Mouse (Mus musculus): ENCODE data around the gene Ctnnb1. TPM values are rescaled to one million over a fixed set of nuclear protein-coding genes. Genes with fewer than 3 reads are reported as not detected.

Ctnnb1 gene
- total RNA-seq, 2 experiments from 2014 or later: 718 to 723 TPM

GRCm38 (mm10) chr9:120960611-120961010 lies 31.6 kb downstream of the Ctnnb1 start:
- no peak for DNase-seq (ENCODE audit: low spot score in 2 of 2)

- no peak for DNase-seq (ENCODE audit: low spot score in 2 of 2)
Measured at GRCm38 (mm10) chr9:120961466-120961865, 32.5 kb downstream of the Ctnnb1 start.

GRCm38 (mm10) chr9:120961969-120962700 lies 33.1 kb downstream of the Ctnnb1 start:
- DNase-seq (ENCODE audit: low spot score in 2 of 2): no peak

- DNase-seq (ENCODE audit: low spot score in 2 of 2): no peak
Measured at GRCm38 (mm10) chr9:120963104-120963503, 34.1 kb downstream of the Ctnnb1 start.

GRCm38 (mm10) chr9:120963720-120964119 lies 34.7 kb downstream of the Ctnnb1 start:
- no peak for DNase-seq (ENCODE audit: low spot score in 2 of 2)

- no peak for DNase-seq (ENCODE audit: low spot score in 2 of 2)
Measured at GRCm38 (mm10) chr9:120964224-120964623, 35.2 kb downstream of the Ctnnb1 start.

GRCm38 (mm10) chr9:120965007-120965406 lies 36.0 kb downstream of the Ctnnb1 start:
- DNase-seq (ENCODE audit: low spot score in 2 of 2): no peak

GRCm38 (mm10) chr9:120973026-120973515 lies 44.1 kb downstream of the Ctnnb1 start:
- no peak for DNase-seq (ENCODE audit: low spot score in 2 of 2)

GRCm38 (mm10) chr9:120974209-120974608 lies 45.2 kb downstream of the Ctnnb1 start:
- no peak for DNase-seq (ENCODE audit: low spot score in 2 of 2)

GRCm38 (mm10) chr9:120976158-120976557 lies 47.1 kb downstream of the Ctnnb1 start:
- DNase-seq (ENCODE audit: low spot score in 2 of 2): no peak

- no peak for DNase-seq (ENCODE audit: low spot score in 2 of 2)
Measured at GRCm38 (mm10) chr9:120976856-120977255, 47.8 kb downstream of the Ctnnb1 start.

GRCm38 (mm10) chr9:120981777-120982176 lies 52.8 kb downstream of the Ctnnb1 start:
- no peak for DNase-seq (ENCODE audit: low spot score in 2 of 2)

- DNase-seq (ENCODE audit: low spot score in 2 of 2): no peak
Measured at GRCm38 (mm10) chr9:120983849-120984248, 54.8 kb downstream of the Ctnnb1 start.

GRCm38 (mm10) chr9:120984509-120984908 lies 55.5 kb downstream of the Ctnnb1 start:
- no peak for DNase-seq (ENCODE audit: low spot score in 2 of 2)

- no peak for DNase-seq (ENCODE audit: low spot score in 2 of 2)
Measured at GRCm38 (mm10) chr9:120985009-120985408, 56.0 kb downstream of the Ctnnb1 start.

GRCm38 (mm10) chr9:120985524-120985923 lies 56.5 kb downstream of the Ctnnb1 start:
- no peak for DNase-seq (ENCODE audit: low spot score in 2 of 2)

GRCm38 (mm10) chr9:120986255-120986654 lies 57.2 kb downstream of the Ctnnb1 start:
- DNase-seq (ENCODE audit: low spot score in 2 of 2): no peak

- DNase-seq (ENCODE audit: low spot score in 2 of 2): no peak
Measured at GRCm38 (mm10) chr9:120986994-120987393, 58.0 kb downstream of the Ctnnb1 start.

- DNase-seq (ENCODE audit: low spot score in 2 of 2): no peak
Measured at GRCm38 (mm10) chr9:120988088-120988487, 59.1 kb downstream of the Ctnnb1 start.

GRCm38 (mm10) chr9:120989806-120990700 lies 61.0 kb downstream of the Ctnnb1 start:
- no peak for DNase-seq (ENCODE audit: low spot score in 2 of 2)

- no peak for DNase-seq (ENCODE audit: low spot score in 2 of 2)
Measured at GRCm38 (mm10) chr9:120991801-120992200, 62.8 kb downstream of the Ctnnb1 start.

GRCm38 (mm10) chr9:120993004-120993403 lies 64.0 kb downstream of the Ctnnb1 start:
- no peak for DNase-seq (ENCODE audit: low spot score in 2 of 2)
